Mouse (Mus musculus) intestine, postnatal 0 days (tissue): ENCODE data around the gene Cmtm4. TPM values are rescaled to one million over a fixed set of nuclear protein-coding genes. Genes with fewer than 3 reads are reported as not detected.
A peak's percentile ranks its signal among the peaks of the same experiment; 100 is the strongest.

Source experiments
- ATAC-seq: fragments of 200-750 bp; cut with Nextera tagmentation; 2 replicates; pipeline ENCODE4 v1.8.0; 2017; ENCODE audit warnings: mild to moderate bottlenecking, moderate TSS enrichment, moderate library complexity
- H3K27ac ChIP-seq: fragments of 300-500 bp; sonication (generic); 2 replicates; pipeline ENCODE4 v1.5.1; 2014; ENCODE audit warnings: mild to moderate bottlenecking, low read depth, low read length, moderate library complexity
- H3K27me3 ChIP-seq: fragments of 300-500 bp; sonication (generic); replicated peaks from 2 replicates; pipeline ENCODE4 v1.6.1; 2014; ENCODE audit warnings: low read length, mixed read lengths; ENCODE audit not compliant: control insufficient read depth, insufficient read depth
- H3K36me3 ChIP-seq: fragments of 300-500 bp; sonication (generic); 2 replicates; pipeline ENCODE4 v1.6.1; 2014; ENCODE audit warnings: mild to moderate bottlenecking, moderate library complexity; ENCODE audit not compliant: control insufficient read depth, insufficient read depth
- H3K4me1 ChIP-seq: fragments of 300-500 bp; sonication (generic); replicated peaks from 2 replicates; pipeline ENCODE4 v1.6.1; 2014; ENCODE audit warnings: antibody characterized with exemption, low read length, mixed read lengths; ENCODE audit not compliant: control insufficient read depth, insufficient read depth
- H3K4me2 ChIP-seq: fragments of 300-500 bp; sonication (generic); replicated peaks from 2 replicates; pipeline ENCODE4 v1.6.1; 2014; ENCODE audit warnings: low read depth, mild to moderate bottlenecking, moderate library complexity
- H3K4me3 ChIP-seq: fragments of 300-500 bp; sonication (generic); 2 replicates; pipeline ENCODE4 v1.5.1; 2014; ENCODE audit warnings: low read depth, low read length
- H3K9ac ChIP-seq: fragments of 300-500 bp; sonication (generic); 2 replicates; pipeline ENCODE4 v1.6.1; 2014; ENCODE audit warnings: mild to moderate bottlenecking, low read depth, low read length
- H3K9me3 ChIP-seq: fragments of 300-500 bp; sonication (generic); 2 replicates; pipeline ENCODE4 v1.6.1; 2016; ENCODE audit warnings: mixed run types; ENCODE audit not compliant: control insufficient read depth
- CTCF ChIP-seq: sonication (generic); IDR thresholded peaks from 2 replicates; pipeline ENCODE4 v1.5.1; 2016; ENCODE audit warnings: low read depth, mild to moderate bottlenecking, control low read depth, antibody characterized with exemption, moderate library complexity
- WGBS: fragments of 180-500 bp; shearing (Covaris S2); extraction: QIAGEN DNeasy Blood & Tissue Kit; methylation state at CpG from one replicate; pipeline ENCODE4 v1.1.7; 2014; 5-methylcytosine and 5-hydroxymethylcytosine counted together
- polyA plus RNA-seq: library from polyadenylated mRNA; unstranded; fragments of >200 nt; fragmentation: Nextera tagmentation; extraction: Ambion mirVana; gene quantifications from 2 replicates; pipeline ENCODE4 v1.2.1, GENCODE M21; 2015

The Cmtm4 gene
- 5.9 and 6.7 TPM in 2 replicates for polyA plus RNA-seq

DNA sequence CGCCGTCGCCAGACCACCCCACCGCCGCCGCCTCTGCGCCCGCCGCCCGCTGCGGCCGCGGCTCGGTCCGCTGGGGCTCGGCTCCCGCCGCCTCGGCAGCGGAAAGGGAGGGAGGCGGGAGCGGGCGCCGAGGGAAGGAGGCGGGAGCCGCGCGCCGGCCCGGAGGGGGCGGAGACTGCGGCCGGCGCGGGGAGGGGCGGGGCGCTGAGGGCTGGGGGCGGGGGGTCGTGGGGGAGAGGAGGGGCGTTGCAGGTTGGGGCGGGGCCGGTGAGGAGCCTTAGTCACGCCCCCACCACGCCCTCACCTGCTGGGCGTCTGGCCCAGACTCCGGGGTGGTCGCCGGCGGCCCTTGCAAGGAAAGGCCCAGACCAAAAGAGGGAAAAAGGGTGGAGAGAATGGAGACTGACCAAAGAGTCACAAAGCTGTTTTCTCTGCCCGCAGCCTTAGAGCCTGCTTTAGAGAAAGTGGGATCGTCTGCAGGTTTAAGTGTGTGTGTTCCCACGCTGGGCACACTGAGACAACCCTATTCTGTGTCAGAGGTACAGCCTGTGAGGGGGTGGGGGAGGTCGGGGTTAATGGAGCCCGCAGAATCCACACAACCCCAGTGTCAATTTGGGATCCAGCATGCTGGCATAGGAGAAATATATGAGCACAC, at the start of gene Cmtm4:
TSS of gene Cmtm4 (minus strand) at position 105 of the 655 bp plus-strand sequence.
- ATAC-seq, result peak; percentile 84
- Histone ChIP-seq H3K9ac (peak within 1 kb of the TSS; percentile 80), H3K4me1 (peaks cover 3% of the 10 kb centered on the region; the same call in 1 of the 2 replicates), H3K36me3 (no peaks in the 10 kb centered on the region), H3K4me2 (peak within 1 kb of the TSS; percentile 84), H3K27me3 (no peaks in the 10 kb centered on the region), H3K9me3 (no peaks in the 10 kb centered on the region), H3K27ac (peak within 1 kb of the TSS; percentile 91), H3K4me3 (peak within 1 kb of the TSS; percentile 81)
- TF ChIP-seq CTCF, result no peak
- WGBS, result 1% methylated on average over 24 of the region's 54 CpGs

- Histone ChIP-seq H3K27me3 (no peaks in the 10 kb centered on the region), H3K27ac (no peak overlapping the region), H3K4me2 (no peak overlapping the region), H3K4me1 (peaks cover 9% of the 10 kb centered on the region; the same call in 1 of the 2 replicates), H3K36me3 (peaks cover 4% of the 10 kb centered on the region; the same call in 1 of the 2 replicates), H3K9me3 (no peaks in the 10 kb centered on the region), H3K9ac (no peak overlapping the region), H3K4me3 (no peak overlapping the region)
- TF ChIP-seq CTCF, result no peak
- no peak for ATAC-seq
- WGBS, result 63% methylated on average over 6 of the region's 6 CpGs
These were observed 49.6 kb upstream of the Cmtm4 start for GRCm38 (mm10) chr8:104445248-104445647.

GRCm38 (mm10) chr8:104443125-104443679, 47.6 kb upstream of the Cmtm4 start:
- peak overlapping the region; percentile 85 for H3K27ac ChIP-seq
- H3K9ac ChIP-seq, result peak overlapping the region; percentile 76; the same call in 1 of the 2 replicates
- ATAC-seq, result 0 out of 2 replicates have a peak, but pooled peaks have one; percentile 3
- peak overlapping the region; percentile 76; the same call in 1 of the 2 replicates for H3K4me2 ChIP-seq
- TF ChIP-seq CTCF, result no peak
- no peaks in the 10 kb centered on the region for H3K27me3 ChIP-seq
- 64% methylated on average over 7 of the region's 7 CpGs for WGBS
- H3K36me3 ChIP-seq, result peaks cover 23% of the 10 kb centered on the region
- H3K4me3 ChIP-seq, result peak overlapping the region; percentile 93
- H3K9me3 ChIP-seq, result no peaks in the 10 kb centered on the region
- H3K4me1 ChIP-seq, result peaks cover 9% of the 10 kb centered on the region; the same call in 1 of the 2 replicates

DNA sequence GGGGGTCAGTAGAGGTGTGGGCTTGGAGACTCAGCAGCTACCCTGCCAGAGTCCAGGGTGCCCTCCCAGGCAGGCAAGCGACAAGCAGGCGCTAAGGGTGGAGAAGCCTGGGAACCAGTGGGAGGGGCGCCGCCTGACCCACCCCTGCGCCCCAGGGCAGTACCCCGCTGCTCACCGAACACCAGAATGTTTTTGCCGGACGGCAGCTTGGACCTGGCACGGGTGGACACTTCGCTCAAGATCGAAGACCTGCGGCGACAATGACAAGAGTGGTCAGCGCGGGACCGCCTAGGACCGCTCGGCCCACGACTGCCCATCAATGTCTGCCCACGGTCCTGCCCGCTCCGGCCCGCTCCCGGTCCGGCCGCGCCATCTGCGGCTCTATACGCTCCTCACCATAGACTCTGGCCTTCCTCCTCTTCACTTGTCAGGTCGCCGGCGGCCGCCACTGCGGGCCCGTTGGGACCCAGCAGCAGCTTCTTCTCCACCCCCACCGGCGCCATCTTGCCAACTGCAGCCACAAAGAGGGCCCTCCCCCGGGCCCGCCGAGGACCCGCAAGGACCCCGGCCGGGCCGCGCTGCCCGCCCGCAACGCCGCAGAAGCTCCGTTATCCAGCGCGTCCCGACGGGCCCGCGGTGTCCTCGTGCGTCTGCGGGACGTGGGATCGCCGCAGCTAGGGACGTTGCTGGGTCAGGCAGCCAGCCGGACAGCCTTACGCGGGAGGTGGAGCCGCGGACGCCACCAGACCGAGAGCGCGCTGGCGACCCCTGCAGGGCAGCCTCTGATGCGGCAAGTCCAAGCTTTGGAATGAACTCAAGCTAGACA, 46.9 kb upstream of the Cmtm4 start, which contains the start of gene Dync1li2:
TSS of gene Dync1li2 (minus strand) at position 749 of the 826 bp plus-strand sequence.
- H3K36me3 ChIP-seq, result peaks cover 27% of the 10 kb centered on the region
- peak; percentile 98 for TF ChIP-seq CTCF
- peak within 1 kb of the TSS; percentile 76 for H3K4me2 ChIP-seq
- H3K4me3 ChIP-seq, result peak within 1 kb of the TSS; percentile 93
- H3K9me3 ChIP-seq, result no peaks in the 10 kb centered on the region
- H3K27ac ChIP-seq, result peak within 1 kb of the TSS; percentile 85
- WGBS, result under 1% methylated on average over 73 of the region's 75 CpGs
- peak within 1 kb of the TSS; percentile 76 for H3K9ac ChIP-seq
- peak; percentile 81 for ATAC-seq
- H3K27me3 ChIP-seq, result no peaks in the 10 kb centered on the region
- H3K4me1 ChIP-seq, result peaks cover 9% of the 10 kb centered on the region; the same call in 1 of the 2 replicates

DNA sequence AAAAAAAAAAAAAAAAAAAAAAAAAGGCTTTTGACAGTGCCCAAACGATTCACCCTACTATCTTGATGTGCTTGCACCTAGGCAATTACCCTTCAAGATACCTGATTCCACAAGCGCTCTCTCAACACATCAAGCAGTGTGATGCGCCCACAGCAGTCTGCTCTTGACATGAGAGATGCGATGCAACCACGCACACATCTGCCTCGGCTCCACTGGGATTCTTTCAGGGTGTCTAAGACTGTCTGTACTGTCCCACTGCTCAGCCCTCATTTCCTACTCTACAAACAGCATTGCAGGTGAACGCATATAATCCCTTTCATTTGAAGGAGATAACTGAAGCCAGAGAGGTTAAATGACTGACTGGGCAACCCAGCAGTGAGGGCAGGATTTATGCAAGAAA, 46.0 kb upstream of the Cmtm4 start:
- no peak overlapping the region for H3K27ac ChIP-seq
- 47% methylated on average over 7 of the region's 7 CpGs for WGBS

GRCm38 (mm10) chr8:104439461-104439860, 43.9 kb upstream of the Cmtm4 start:
- Histone ChIP-seq H3K27ac (no peak overlapping the region), H3K27me3 (no peaks in the 10 kb centered on the region), H3K4me2 (no peak overlapping the region), H3K4me3 (no peak overlapping the region), H3K9me3 (no peaks in the 10 kb centered on the region), H3K4me1 (peaks cover 9% of the 10 kb centered on the region; the same call in 1 of the 2 replicates), H3K9ac (no peak overlapping the region), H3K36me3 (peaks cover 51% of the 10 kb centered on the region)
- ATAC-seq, result no peak
- 92% methylated on average over 8 of the region's 8 CpGs for WGBS
- no peak for TF ChIP-seq CTCF

More for the DNA sequence above, 46.0 kb upstream of the Cmtm4 start:
- no peak for TF ChIP-seq CTCF
- Histone ChIP-seq H3K4me3 (peak overlapping the region; percentile 93), H3K36me3 (peaks cover 34% of the 10 kb centered on the region), H3K27me3 (no peaks in the 10 kb centered on the region), H3K9ac (peak overlapping the region; percentile 76), H3K9me3 (no peaks in the 10 kb centered on the region), H3K4me2 (peak overlapping the region; percentile 76), H3K4me1 (peaks cover 9% of the 10 kb centered on the region; the same call in 1 of the 2 replicates)
- no peak for ATAC-seq
